Mouse (Mus musculus): ENCODE results near the gene Sestd1.

The Sestd1 gene

GRCm38 (mm10) chr2:77280512-77281409 lies at the start of gene Sestd1:
Gene Sestd1, minus strand, starts transcription at chr2:77280592.
- peak; percentile 77 to 86 for DNase-seq

- no peak for DNase-seq
These were observed 46.9 kb upstream of the Sestd1 start for GRCm38 (mm10) chr2:77327246-77327645.

GRCm38 (mm10) chr2:77323739-77324138 lies 43.3 kb upstream of the Sestd1 start:
- DNase-seq, result no peak

- no peak for DNase-seq
These were observed 42.8 kb upstream of the Sestd1 start for GRCm38 (mm10) chr2:77323156-77323555.

- DNase-seq, result no peak
These were observed 38.8 kb upstream of the Sestd1 start for GRCm38 (mm10) chr2:77319196-77319595.

- peak; percentile 47 to 82 for DNase-seq
These were observed 36.6 kb upstream of the Sestd1 start for GRCm38 (mm10) chr2:77316961-77317360.

- no peak for DNase-seq
These were observed 33.5 kb upstream of the Sestd1 start for GRCm38 (mm10) chr2:77313846-77314245.

- DNase-seq, result no peak
These were observed 32.2 kb upstream of the Sestd1 start for GRCm38 (mm10) chr2:77312616-77313015.

- peak; percentile 52 to 69 for DNase-seq
These were observed 28.9 kb upstream of the Sestd1 start for GRCm38 (mm10) chr2:77309313-77309712.

- DNase-seq, result no peak
These were observed 24.1 kb upstream of the Sestd1 start for GRCm38 (mm10) chr2:77304494-77304893.

- no peak for DNase-seq
These were observed 23.3 kb upstream of the Sestd1 start for GRCm38 (mm10) chr2:77303716-77304115.

- DNase-seq, result no peak
These were observed 22.4 kb upstream of the Sestd1 start for GRCm38 (mm10) chr2:77302655-77303348.

GRCm38 (mm10) chr2:77301687-77302389 lies 21.4 kb upstream of the Sestd1 start:
- DNase-seq, result no peak

GRCm38 (mm10) chr2:77289701-77290100 lies 9.3 kb upstream of the Sestd1 start:
- no peak for DNase-seq

- no peak for DNase-seq
These were observed 6.4 kb upstream of the Sestd1 start for GRCm38 (mm10) chr2:77286755-77287154.

- no peak for DNase-seq
These were observed 4.0 kb upstream of the Sestd1 start for GRCm38 (mm10) chr2:77284281-77284899.

- peak; percentile 27 to 47 for DNase-seq
These were observed 406 bp downstream of the Sestd1 start for GRCm38 (mm10) chr2:77279861-77280511.

GRCm38 (mm10) chr2:77277272-77277671 lies 3.1 kb downstream of the Sestd1 start:
- no peak for DNase-seq

- DNase-seq, result no peak
These were observed 4.5 kb downstream of the Sestd1 start for GRCm38 (mm10) chr2:77275851-77276250.

GRCm38 (mm10) chr2:77274976-77275641 lies 5.3 kb downstream of the Sestd1 start:
- DNase-seq, result no peak

GRCm38 (mm10) chr2:77272953-77273352 lies 7.4 kb downstream of the Sestd1 start:
- no peak for DNase-seq

- no peak for DNase-seq
These were observed 9.6 kb downstream of the Sestd1 start for GRCm38 (mm10) chr2:77270781-77271180.

Data from lung, postnatal 4 days (tissue).